Mouse (Mus musculus) layer of hippocampus, postnatal 36 days (tissue): Measurements from ENCODE around the gene Prune2. TPM values are rescaled to one million over a fixed set of nuclear protein-coding genes. Genes with fewer than 3 reads are reported as not detected.

Experiments used
- DNase-seq, 2 experiments: peaks; one replicate each; pipeline ENCODE4 v3.0.0; 2022
- total RNA-seq, 2 experiments: library from RNA; stranded (reverse); gene quantifications; 2 replicates each; pipeline ENCODE4 v1.2.3; 2021

Prune2 gene
- 10 to 100 TPM; 69.1 to 70.3 TPM for total RNA-seq

- peak; percentile 23 to 49 for DNase-seq
Measured at GRCm38 (mm10) chr19:16955613-16956271, at the start of gene Prune2. Prune2 (plus strand) TSS chr19:16956118.

- DNase-seq: no peak
Measured at GRCm38 (mm10) chr19:16911507-16911906, 44.4 kb upstream of the Prune2 start.

GRCm38 (mm10) chr19:16924516-16924915 lies 31.4 kb upstream of the Prune2 start:
- no peak for DNase-seq

GRCm38 (mm10) chr19:16934664-16935063 lies 21.3 kb upstream of the Prune2 start:
- no peak for DNase-seq

- DNase-seq: no peak
Measured at GRCm38 (mm10) chr19:16948794-16949313, 7.1 kb upstream of the Prune2 start.

- no peak for DNase-seq
Measured at GRCm38 (mm10) chr19:16949341-16949740, 6.6 kb upstream of the Prune2 start.

GRCm38 (mm10) chr19:16950051-16950450 lies 5.9 kb upstream of the Prune2 start:
- no peak for DNase-seq

- no peak for DNase-seq
Measured at GRCm38 (mm10) chr19:16950664-16951363, 5.1 kb upstream of the Prune2 start.

GRCm38 (mm10) chr19:16954736-16955135 lies 1.2 kb upstream of the Prune2 start:
- DNase-seq: no peak

GRCm38 (mm10) chr19:16955231-16955612 lies 696 bp upstream of the Prune2 start:
- DNase-seq: no peak

GRCm38 (mm10) chr19:16956319-16956718 lies 401 bp downstream of the Prune2 start:
- no peak for DNase-seq

- DNase-seq: no peak
Measured at GRCm38 (mm10) chr19:16959051-16959450, 3.1 kb downstream of the Prune2 start.

GRCm38 (mm10) chr19:16959551-16959950 lies 3.6 kb downstream of the Prune2 start:
- no peak for DNase-seq

- no peak for DNase-seq
Measured at GRCm38 (mm10) chr19:16961036-16961435, 5.1 kb downstream of the Prune2 start.

- DNase-seq: no peak
Measured at GRCm38 (mm10) chr19:16963178-16963577, 7.3 kb downstream of the Prune2 start.

GRCm38 (mm10) chr19:16968768-16969167 lies 12.8 kb downstream of the Prune2 start:
- no peak for DNase-seq

GRCm38 (mm10) chr19:16970612-16971011 lies 14.7 kb downstream of the Prune2 start:
- DNase-seq: no peak

GRCm38 (mm10) chr19:16978910-16979309 lies 23.0 kb downstream of the Prune2 start:
- DNase-seq: no peak

- DNase-seq: no peak
Measured at GRCm38 (mm10) chr19:16981743-16982142, 25.8 kb downstream of the Prune2 start.

- peak; percentile 9 to 19 for DNase-seq
Measured at GRCm38 (mm10) chr19:16984897-16985296, 29.0 kb downstream of the Prune2 start.

- no peak for DNase-seq
Measured at GRCm38 (mm10) chr19:16987984-16988383, 32.1 kb downstream of the Prune2 start.

GRCm38 (mm10) chr19:16992151-16992550 lies 36.2 kb downstream of the Prune2 start:
- DNase-seq: no peak

- no peak for DNase-seq
Measured at GRCm38 (mm10) chr19:16994260-16994659, 38.3 kb downstream of the Prune2 start.

- no peak for DNase-seq
Measured at GRCm38 (mm10) chr19:16997915-16998314, 42.0 kb downstream of the Prune2 start.
